Mouse (Mus musculus) limb, embryonic 14.5 days (tissue): ENCODE measurements around the gene Nubp2. TPM values are rescaled to one million over a fixed set of nuclear protein-coding genes. Genes with fewer than 3 reads are reported as not detected.

ENCODE experiments used
- ATAC-seq: fragments of 200-750 bp; cut with Nextera tagmentation; 2 replicates; pipeline ENCODE4 v1.8.0; 2017; ENCODE audit warnings: low read depth, moderate number of reproducible peaks, moderate TSS enrichment; ENCODE audit not compliant: low FRiP score
- DNase-seq: peaks from one replicate; pipeline ENCODE4 v3.0.0-alpha.2; 2015; ENCODE audit warnings: low spot score
- H3K27ac ChIP-seq: fragments of 300-500 bp; sonication (generic); replicated peaks from 2 replicates; pipeline ENCODE4 v1.5.1; 2014; ENCODE audit warnings: low read depth, mild to moderate bottlenecking, low read length, moderate library complexity, mixed read lengths
- H3K27me3 ChIP-seq: fragments of 300-500 bp; sonication (generic); 2 replicates; pipeline ENCODE4 v1.6.1; 2014; ENCODE audit warnings: low read length, mixed read lengths; ENCODE audit not compliant: control insufficient read depth, insufficient read depth
- H3K36me3 ChIP-seq: fragments of 300-500 bp; sonication (generic); 2 replicates; pipeline ENCODE4 v1.6.1; 2014; ENCODE audit warnings: mild to moderate bottlenecking, low read length, moderate library complexity, mixed read lengths; ENCODE audit not compliant: control insufficient read depth, insufficient read depth
- H3K4me1 ChIP-seq: fragments of 300-500 bp; sonication (generic); 2 replicates; pipeline ENCODE4 v1.6.1; 2014; ENCODE audit warnings: antibody characterized with exemption, low read length, mixed read lengths; ENCODE audit not compliant: control insufficient read depth, insufficient read depth
- H3K4me2 ChIP-seq: fragments of 300-500 bp; sonication (generic); replicated peaks from 2 replicates; pipeline ENCODE4 v1.6.1; 2014; ENCODE audit warnings: low read depth, mild to moderate bottlenecking, low read length, moderate library complexity; ENCODE audit not compliant: severe bottlenecking
- H3K4me3 ChIP-seq: fragments of 300-500 bp; sonication (generic); replicated peaks from 2 replicates; pipeline ENCODE4 v1.5.1; 2014; ENCODE audit warnings: low read length
- H3K9ac ChIP-seq: fragments of 300-500 bp; sonication (generic); 2 replicates; pipeline ENCODE4 v1.6.1; 2014; ENCODE audit warnings: mild to moderate bottlenecking, low read depth, low read length, moderate library complexity; ENCODE audit not compliant: severe bottlenecking
- H3K9me3 ChIP-seq: fragments of 300-500 bp; sonication (generic); 2 replicates; pipeline ENCODE4 v1.6.1; 2016; ENCODE audit warnings: low read length; ENCODE audit not compliant: control insufficient read depth
- POLR2A ChIP-seq: fragments of 200-500 bp; IDR thresholded peaks from 2 replicates; pipeline ENCODE4 v1.8.0; 2012; ENCODE audit warnings: inconsistent platforms, mild to moderate bottlenecking, moderate library complexity, borderline replicate concordance; ENCODE audit not compliant: insufficient read depth, insufficient read length; ENCODE audit errors: extremely low read depth
- WGBS: fragments of 180-500 bp; shearing (Covaris S2); extraction: QIAGEN DNeasy Blood & Tissue Kit; methylation state at CpG from one replicate; pipeline ENCODE4 v1.1.7; 2014; 5-methylcytosine and 5-hydroxymethylcytosine counted together
- polyA plus RNA-seq, 2 experiments: library from polyadenylated mRNA; depleted of rRNA in 1 of 2; stranded (reverse) in 1 of 2; unstranded in 1 of 2; fragments of >200 nt; fragmentation: Nextera tagmentation in 1 of 2; extraction: Ambion mirVana in 1 of 2; gene quantifications; 2 replicates each; pipeline versions ENCODE4 v1.2.1 to v1.2.3; 2012 to 2014

Nubp2 gene
- polyA plus RNA-seq, 2 experiments, result 27.4 to 54.0 TPM

- WGBS, result 12% methylated on average over 31 of the region's 31 CpGs
- H3K4me1 ChIP-seq, result peaks cover 22% of the 10 kb centered on the region
- peak overlapping the region; percentile 70 for H3K4me3 ChIP-seq
- no peaks in the 10 kb centered on the region for H3K9me3 ChIP-seq
- H3K36me3 ChIP-seq, result peaks cover 71% of the 10 kb centered on the region
- H3K27ac ChIP-seq, result peak overlapping the region; percentile 68
- peak overlapping the region; percentile 86 for H3K9ac ChIP-seq
- H3K4me2 ChIP-seq, result peak overlapping the region; percentile 98
- DNase-seq (no peak), ATAC-seq (no peak)
- no peak for TF ChIP-seq POLR2A
- no peaks in the 10 kb centered on the region for H3K27me3 ChIP-seq
Observed at GRCm38 (mm10) chr17:24894061-24894994, 8.2 kb upstream of the Nubp2 start.

- Histone ChIP-seq H3K27me3 (no peaks in the 10 kb centered on the region), H3K27ac (no peak overlapping the region), H3K4me3 (no peak overlapping the region), H3K9ac (no peak overlapping the region), H3K9me3 (no peaks in the 10 kb centered on the region), H3K4me1 (peaks cover 22% of the 10 kb centered on the region), H3K4me2 (no peak overlapping the region), H3K36me3 (peaks cover 63% of the 10 kb centered on the region)
- ATAC-seq, result no peak
- TF ChIP-seq POLR2A, result no peak
- DNase-seq, result no peak
- WGBS, result 95% methylated on average over 2 of the region's 2 CpGs
Observed at GRCm38 (mm10) chr17:24893276-24893675, 7.1 kb upstream of the Nubp2 start.

- H3K27ac ChIP-seq, result no peak overlapping the region
- H3K4me1 ChIP-seq, result peaks cover 25% of the 10 kb centered on the region
- WGBS, result 87% methylated on average over 12 of the region's 12 CpGs
- H3K27me3 ChIP-seq, result no peaks in the 10 kb centered on the region
- ATAC-seq (no peak), DNase-seq (no peak)
- H3K36me3 ChIP-seq, result peaks cover 58% of the 10 kb centered on the region
- TF ChIP-seq POLR2A, result no peak
- no peak overlapping the region for H3K4me3 ChIP-seq
- no peak overlapping the region for H3K9ac ChIP-seq
- H3K9me3 ChIP-seq, result no peaks in the 10 kb centered on the region
- no peak overlapping the region for H3K4me2 ChIP-seq
Observed at GRCm38 (mm10) chr17:24892785-24893184, 6.6 kb upstream of the Nubp2 start.

- Histone ChIP-seq H3K36me3 (peaks cover 47% of the 10 kb centered on the region), H3K27me3 (no peaks in the 10 kb centered on the region), H3K27ac (no peak overlapping the region), H3K4me2 (no peak overlapping the region), H3K4me3 (no peak overlapping the region), H3K9ac (no peak overlapping the region), H3K9me3 (no peaks in the 10 kb centered on the region), H3K4me1 (peaks cover 23% of the 10 kb centered on the region)
- TF ChIP-seq POLR2A, result no peak
- ATAC-seq (no peak), DNase-seq (no peak)
- WGBS, result 77% methylated on average over 13 of the region's 13 CpGs
Observed at GRCm38 (mm10) chr17:24891321-24891720, 5.2 kb upstream of the Nubp2 start.

GRCm38 (mm10) chr17:24890151-24891092 lies 4.3 kb upstream of the Nubp2 start:
- no peak overlapping the region for H3K27ac ChIP-seq
- H3K4me1 ChIP-seq, result peaks cover 21% of the 10 kb centered on the region
- H3K9ac ChIP-seq, result no peak overlapping the region
- H3K4me3 ChIP-seq, result no peak overlapping the region
- H3K9me3 ChIP-seq, result no peaks in the 10 kb centered on the region
- DNase-seq (no peak), ATAC-seq (no peak)
- 90% methylated on average over 19 of the region's 19 CpGs for WGBS
- no peak for TF ChIP-seq POLR2A
- H3K27me3 ChIP-seq, result no peaks in the 10 kb centered on the region
- no peak overlapping the region for H3K4me2 ChIP-seq
- H3K36me3 ChIP-seq, result peaks cover 47% of the 10 kb centered on the region
